Mouse (Mus musculus) liver, embryonic 15.5 days (tissue): ENCODE results near the gene Sec31b. TPM values are rescaled to one million over a fixed set of nuclear protein-coding genes. Genes with fewer than 3 reads are reported as not detected.

Source experiments
- ATAC-seq: fragments of 200-750 bp; cut with Nextera tagmentation; 2 replicates; pipeline ENCODE4 v1.8.0; 2017; ENCODE audit warnings: moderate number of reproducible peaks, mild to moderate bottlenecking, moderate library complexity; ENCODE audit not compliant: insufficient read depth
- H3K27ac ChIP-seq: fragments of 300-500 bp; sonication (generic); replicated peaks from 2 replicates; pipeline ENCODE4 v1.5.1; 2015; ENCODE audit warnings: mild to moderate bottlenecking, inconsistent platforms
- H3K27me3 ChIP-seq: fragments of 300-500 bp; sonication (generic); 2 replicates; pipeline ENCODE4 v1.6.1; 2015; ENCODE audit warnings: mild to moderate bottlenecking, inconsistent platforms
- H3K36me3 ChIP-seq: fragments of 300-500 bp; sonication (generic); replicated peaks from 2 replicates; pipeline ENCODE4 v1.6.1; 2015; ENCODE audit warnings: moderate library complexity, mild to moderate bottlenecking, inconsistent platforms
- H3K4me1 ChIP-seq: fragments of 300-500 bp; sonication (generic); replicated peaks from 2 replicates; pipeline ENCODE4 v1.6.1; 2015; ENCODE audit warnings: inconsistent platforms
- H3K4me2 ChIP-seq: fragments of 300-500 bp; sonication (generic); 2 replicates; pipeline ENCODE4 v1.6.1; 2015; ENCODE audit warnings: moderate library complexity, mild to moderate bottlenecking, inconsistent platforms
- H3K4me3 ChIP-seq: fragments of 300-500 bp; sonication (generic); replicated peaks from 2 replicates; pipeline ENCODE4 v1.5.1; 2015; ENCODE audit warnings: mild to moderate bottlenecking, inconsistent platforms
- H3K9ac ChIP-seq: fragments of 300-500 bp; sonication (generic); 2 replicates; pipeline ENCODE4 v1.6.1; 2015; ENCODE audit warnings: moderate library complexity, mild to moderate bottlenecking, inconsistent platforms
- H3K9me3 ChIP-seq: fragments of 300-500 bp; sonication (generic); replicated peaks from 2 replicates; pipeline ENCODE4 v1.6.1; 2016; ENCODE audit warnings: inconsistent platforms
- WGBS: fragments of 180-500 bp; shearing (Covaris S2); methylation state at CpG from one replicate; pipeline ENCODE4 v1.1.7; 2015; ENCODE audit warnings: mixed read lengths; ENCODE audit not compliant: insufficient replicate concordance; 5-methylcytosine and 5-hydroxymethylcytosine counted together
- polyA plus RNA-seq: library from polyadenylated mRNA; unstranded; fragments of >200 nt; fragmentation: Nextera tagmentation; extraction: Ambion mirVana; gene quantifications from 2 replicates; pipeline ENCODE4 v1.2.1, GENCODE M21; 2015

Gene Sec31b
- polyA plus RNA-seq, 1 experiment from 2014 or later: 0.25 TPM

GRCm38 (mm10) chr19:44475268-44475667 is 70.4 kb downstream of the Sec31b start:
- Histone ChIP-seq H3K4me3 (no peak overlapping the region), H3K27me3 (peaks cover 15% of the 10 kb centered on the region; the same call in 1 of the 2 replicates), H3K27ac (no peak overlapping the region), H3K4me1 (no peaks in the 10 kb centered on the region), H3K9ac (no peak overlapping the region), H3K9me3 (no peaks in the 10 kb centered on the region), H3K36me3 (no peaks in the 10 kb centered on the region), H3K4me2 (no peak overlapping the region)
- WGBS: 70% methylated on average over 6 of the region's 6 CpGs
- ATAC-seq: no peak

GRCm38 (mm10) chr19:44474158-44474557 is 71.5 kb downstream of the Sec31b start:
- Histone ChIP-seq H3K27me3 (peaks cover 15% of the 10 kb centered on the region; the same call in 1 of the 2 replicates), H3K36me3 (no peaks in the 10 kb centered on the region), H3K4me1 (no peaks in the 10 kb centered on the region), H3K9ac (no peak overlapping the region), H3K27ac (no peak overlapping the region), H3K4me3 (no peak overlapping the region), H3K4me2 (no peak overlapping the region), H3K9me3 (no peaks in the 10 kb centered on the region)
- ATAC-seq: no peak
- 2% methylated on average over 10 of the region's 10 CpGs for WGBS

Other genes with a start within 250 kb of the Sec31b start
- 0.03 TPM in 1 of 2 replicates, not detected in the other for gene Scd4, start 212.8 kb downstream of the Sec31b start, polyA plus RNA-seq
- gene Scd1, start 138.0 kb downstream of the Sec31b start, polyA plus RNA-seq: 17.6 and 17.8 TPM in 2 replicates
- not detected in 2 replicates for gene Wnt8b, start 52.4 kb downstream of the Sec31b start, polyA plus RNA-seq
- gene Gm20538, start 7.0 kb upstream of the Sec31b start, polyA plus RNA-seq: not detected in 2 replicates
- gene Ndufb8, start 9.6 kb upstream of the Sec31b start, polyA plus RNA-seq: 297 and 311 TPM in 2 replicates
- 9.9 and 11.3 TPM in 2 replicates for gene Hif1an, start 17.0 kb upstream of the Sec31b start, polyA plus RNA-seq
- gene Pax2, start 210.2 kb upstream of the Sec31b start, polyA plus RNA-seq: not detected in 2 replicates